Mouse (Mus musculus): ENCODE data around the gene Shld2.
A peak's percentile ranks its signal among the peaks of the same experiment; 100 is the strongest.

The Shld2 gene

GRCm38 (mm10) chr14:34219295-34219694 is 91.0 kb downstream of the Shld2 start, which contains the start of gene Syt15:
Gene Syt15 (plus strand): TSS chr14:34219595.
- no peak for DNase-seq

DNA sequence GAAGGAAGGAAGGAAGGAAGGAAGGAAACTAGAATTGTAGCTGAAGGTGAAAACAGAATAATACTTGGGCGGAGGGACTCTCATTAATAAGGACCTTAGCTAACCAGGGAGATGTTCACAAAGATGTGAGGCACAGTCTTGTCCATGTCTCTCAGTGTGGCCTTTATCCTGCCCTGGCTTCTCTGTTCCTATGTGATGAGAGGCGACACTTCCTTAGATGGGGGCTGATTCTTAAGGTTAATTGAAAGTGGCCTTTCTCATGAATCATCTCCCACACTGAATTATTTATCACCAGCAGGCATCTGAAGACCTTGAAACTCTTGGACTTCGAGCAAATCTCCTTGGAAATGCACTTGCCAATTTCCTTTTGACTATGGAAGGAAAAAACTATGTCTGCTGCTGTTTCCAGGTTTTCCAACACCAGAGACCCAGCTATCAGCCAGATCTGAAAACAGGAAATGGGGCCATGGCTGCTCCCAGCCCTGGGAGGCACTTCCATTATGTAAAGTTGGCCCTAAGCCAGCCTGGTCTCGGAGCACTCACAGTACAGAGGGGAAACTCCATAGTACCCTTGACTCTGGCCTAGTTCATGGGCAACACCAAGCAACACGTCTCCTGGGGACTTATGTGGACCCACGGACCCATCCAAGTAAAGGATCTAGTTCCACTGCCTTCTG is 94.7 kb downstream of the Shld2 start:
- DNase-seq: no peak

DNA sequence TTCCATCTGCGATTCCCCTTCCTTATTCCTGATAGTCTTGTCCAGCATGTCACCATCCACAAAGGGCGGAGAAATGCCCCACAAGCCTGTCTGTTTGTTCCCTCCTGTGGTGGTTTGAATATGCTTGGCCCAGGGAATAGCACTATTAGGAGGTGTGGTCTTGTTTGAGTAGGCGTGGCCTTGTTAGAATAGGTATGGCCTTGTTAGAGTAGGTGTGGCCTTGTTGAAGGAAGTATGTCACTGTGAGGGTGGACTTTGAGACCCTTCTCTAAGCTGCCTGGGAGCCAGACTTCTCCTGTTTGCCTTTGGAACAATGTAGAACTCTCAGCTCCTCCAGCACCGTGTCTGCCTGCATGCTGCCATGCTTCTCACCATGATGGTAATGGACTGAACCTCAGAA is 100.4 kb downstream of the Shld2 start:
- DNase-seq: no peak

- no peak for DNase-seq
These were observed 101.2 kb downstream of the Shld2 start for GRCm38 (mm10) chr14:34209080-34209479.

- peak in 1 of 2 experiments; percentile 72 for DNase-seq
These were observed 101.6 kb downstream of the Shld2 start for GRCm38 (mm10) chr14:34208651-34209050.

- DNase-seq: no peak
These were observed 102.3 kb downstream of the Shld2 start for GRCm38 (mm10) chr14:34207996-34208395.

DNA sequence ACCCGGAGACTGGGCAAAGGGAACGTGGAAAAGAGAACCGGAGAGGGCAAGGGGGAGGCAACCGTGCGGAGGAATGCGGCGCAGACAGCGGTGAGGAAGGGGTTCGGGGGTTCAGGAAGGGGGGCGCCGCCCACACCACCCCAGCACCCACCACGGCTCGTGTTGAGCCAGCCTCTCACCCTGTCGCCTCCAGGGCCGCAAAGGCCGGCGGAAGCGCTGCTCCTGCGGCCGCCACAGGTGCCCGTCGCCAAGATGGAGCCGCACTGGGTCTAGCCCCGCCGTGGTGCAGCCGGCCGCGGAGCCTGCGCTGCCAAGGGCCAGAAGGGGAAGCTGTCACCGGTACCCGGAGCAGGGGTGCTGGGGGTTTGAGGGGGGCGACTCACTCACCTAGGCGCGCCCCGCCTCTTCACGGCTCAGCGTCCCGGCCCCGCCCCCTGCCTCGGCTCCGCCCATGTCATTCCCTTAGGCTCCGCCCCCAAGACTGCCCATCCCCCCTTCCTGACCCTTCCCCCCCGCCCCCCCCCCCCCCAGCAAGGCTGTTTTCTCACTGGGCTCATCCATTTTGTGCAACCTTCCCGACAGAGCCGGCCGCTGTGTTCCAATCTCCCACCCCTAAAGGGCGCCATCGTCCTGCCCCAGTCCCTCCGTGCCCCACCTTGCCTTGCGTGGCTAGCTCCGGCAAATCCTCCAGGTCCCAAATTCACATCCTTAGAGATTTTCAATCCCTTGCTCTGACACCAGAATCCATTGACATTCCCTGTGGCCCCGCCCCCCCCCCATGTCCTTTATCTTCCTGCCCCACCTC is 108.9 kb downstream of the Shld2 start, which contains the start of gene Gprin2:
TSS of gene Gprin2 (minus strand) at position 423 of the 805 bp plus-strand sequence.
- peak; percentile 62 to 81 for DNase-seq

DNA sequence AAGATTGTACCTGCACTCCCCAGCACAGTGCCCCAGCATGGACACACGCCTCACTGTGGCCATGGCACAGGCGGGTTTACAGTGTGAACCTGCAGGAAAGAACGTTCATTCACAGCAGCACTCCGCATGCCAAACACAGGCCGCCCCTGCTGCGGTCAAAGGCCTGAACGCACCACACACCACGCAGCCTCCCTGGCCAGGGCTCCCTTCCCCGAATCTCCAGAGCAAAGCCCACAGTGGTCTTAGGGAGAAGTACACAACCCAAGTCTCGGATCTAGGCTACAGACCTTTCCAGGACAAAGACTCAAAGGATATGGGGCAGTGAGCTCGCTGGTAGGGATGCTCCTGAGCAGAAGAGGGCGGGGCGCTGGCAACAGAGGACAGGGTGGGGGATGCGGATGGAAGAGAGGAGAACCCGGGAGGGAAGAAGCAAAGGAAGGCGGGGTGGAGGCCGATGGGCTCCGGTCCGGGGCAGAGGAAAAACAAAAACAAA is 109.5 kb downstream of the Shld2 start:
- DNase-seq: peak; percentile 52 to 66

- no peak for DNase-seq
These were observed 113.6 kb downstream of the Shld2 start for GRCm38 (mm10) chr14:34196706-34197105.

GRCm38 (mm10) chr14:34195466-34195865 is 114.8 kb downstream of the Shld2 start:
- peak; percentile 53 to 61 for DNase-seq

DNA sequence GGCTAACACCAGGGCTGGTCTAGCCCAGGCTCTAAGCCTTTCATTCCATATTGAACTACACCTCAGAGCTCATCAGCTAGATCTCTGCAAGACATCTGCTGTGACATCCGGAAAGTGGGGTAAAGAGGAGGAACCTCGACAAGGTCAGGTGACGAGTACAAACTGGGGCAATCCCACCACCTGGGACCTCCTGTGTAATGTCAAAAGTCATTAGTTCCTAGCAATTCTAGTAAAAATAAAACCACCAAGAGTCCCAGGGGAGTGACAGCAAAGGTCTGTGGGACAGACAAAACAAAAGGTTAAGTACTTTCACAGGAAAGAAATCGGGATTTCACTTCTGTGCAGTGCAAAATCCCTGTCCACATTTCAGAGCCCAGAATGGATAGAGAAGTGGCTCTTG is 116.4 kb downstream of the Shld2 start:
- no peak for DNase-seq

DNA sequence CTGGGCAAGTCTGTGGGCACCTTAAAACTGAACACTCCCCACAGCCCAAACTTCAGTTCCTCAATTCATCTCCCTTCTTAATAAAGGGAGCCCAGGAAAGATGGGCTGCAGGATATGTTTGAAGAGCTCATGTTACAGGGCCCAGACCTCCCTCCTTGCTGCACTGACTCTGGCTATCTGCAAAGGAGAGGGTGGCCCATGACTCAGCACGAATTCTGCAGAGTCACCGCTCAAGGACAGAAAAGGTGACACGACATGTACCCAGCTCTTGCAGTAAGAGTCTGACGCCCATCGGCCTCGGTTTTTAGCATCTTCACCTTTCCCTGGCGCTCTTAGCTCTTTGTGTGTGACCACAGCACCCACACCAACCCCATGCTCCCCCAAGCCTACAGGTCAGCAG is 119.9 kb downstream of the Shld2 start:
- no peak for DNase-seq

- peak; percentile 24 to 58 for DNase-seq
These were observed 121.7 kb downstream of the Shld2 start for GRCm38 (mm10) chr14:34188629-34189028.

Measured in cerebellum, postnatal 25 days (tissue).